19 mouse cellular contexts compared by ENCODE assay signal in genomic region chr2:66220954-66221353, GRCm38 (mm10). TPM values are rescaled to one million over a fixed set of nuclear protein-coding genes. Genes with fewer than 3 reads are reported as not detected.
A peak's percentile ranks its signal among the peaks of the same experiment; 100 is the strongest.
DNase-seq lines count a peak whose midpoint lies in the region; ATAC-seq and TF ChIP-seq lines count a peak whose summit lies in the region.
"Had no signal": no experiment of that assay in that cellular context is flagged by ENCODE, and none has a peak within 500 bp of the region (broad histone marks: within the 10 kb centered on the region; RNA-seq: fewer than 3 reads in every experiment).

No protein-coding gene starts in this region.

- peak; percentile 92 for ATAC-seq in Patski
- ATAC-seq: activated CD4-positive, CD25-positive, alpha-beta regulatory T cell, adult 4 months; CD4-positive, CD25-positive, alpha-beta regulatory T cell, adult 4 months had no signal

- in situ Hi-C loops in Patski (cut with MboI; ENCODE audit: low pct_unique_long_range_greater_than_20kb) = no loop called here

- CTCF ChIA-PET in Patski (lab: Charles Lee) = no interaction called here

- no peak for TF ChIP-seq CTCF in Patski (IDR thresholded peaks at IDR 0.05)

- no peaks in the 10 kb centered on the region for H3K27me3 ChIP-seq in Patski
- H3K27me3 ChIP-seq: CH12.LX had no signal

- DNase-seq in retina, postnatal 1 day = peak; percentile 8
- no peak for DNase-seq in retina, embryonic 14.5 days (ENCODE audit: low spot score)
- no peak for DNase-seq in Patski (ENCODE audit: low read depth, low spot score)
- DNase-seq in cerebellum, adult 11 months = no peak
- DNase-seq: adrenal gland, adult 2 months; adrenal gland, adult 8-10 months; adrenal gland, postnatal 10 days; adrenal gland, postnatal 14 days; adrenal gland, postnatal 25 days; adrenal gland, postnatal 36 days; B cell, adult 2 months; cerebellum, adult 11-12 months; cerebellum, adult 18-20 months; cerebellum, adult 2 months; cerebellum, adult 8-10 months had no signal

- POLR2A ChIA-PET in Patski (lab: Charles Lee) = no interaction called here

RNA-seq across cellular contexts. Expression of gene Ttc21b, which starts 35.5 kb away (rescaled TPM):
- 19.2 TPM for polyA plus RNA-seq in Patski (2021)
- polyA plus RNA-seq: G1E had no signal
